Mouse (Mus musculus): ENCODE results near the gene Cers3.

Gene Cers3

GRCm38 (mm10) chr7:66743377-66743781, at the start of gene Cers3:
Gene Cers3, plus strand, starts transcription at chr7:66743504.
- no peak for DNase-seq

- DNase-seq: no peak
Measured at GRCm38 (mm10) chr7:66694467-66694866, 48.8 kb upstream of the Cers3 start.

- DNase-seq: no peak
Measured at GRCm38 (mm10) chr7:66702721-66703120, 40.6 kb upstream of the Cers3 start.

GRCm38 (mm10) chr7:66704631-66705030, 38.7 kb upstream of the Cers3 start:
- DNase-seq: no peak

GRCm38 (mm10) chr7:66711166-66711565, 32.1 kb upstream of the Cers3 start:
- no peak for DNase-seq

- DNase-seq: no peak
Measured at GRCm38 (mm10) chr7:66724514-66724913, 18.8 kb upstream of the Cers3 start.

GRCm38 (mm10) chr7:66724954-66725353, 18.4 kb upstream of the Cers3 start:
- no peak for DNase-seq

GRCm38 (mm10) chr7:66728072-66728471, 15.2 kb upstream of the Cers3 start:
- no peak for DNase-seq

- DNase-seq: no peak
Measured at GRCm38 (mm10) chr7:66729232-66729631, 14.1 kb upstream of the Cers3 start.

- DNase-seq: no peak
Measured at GRCm38 (mm10) chr7:66733431-66733830, 9.9 kb upstream of the Cers3 start.

- no peak for DNase-seq
Measured at GRCm38 (mm10) chr7:66733882-66734281, 9.4 kb upstream of the Cers3 start.

GRCm38 (mm10) chr7:66734466-66734865, 8.8 kb upstream of the Cers3 start:
- DNase-seq: no peak

GRCm38 (mm10) chr7:66734993-66735392, 8.3 kb upstream of the Cers3 start:
- DNase-seq: no peak

GRCm38 (mm10) chr7:66737418-66737817, 5.9 kb upstream of the Cers3 start:
- no peak for DNase-seq

- no peak for DNase-seq
Measured at GRCm38 (mm10) chr7:66741008-66741407, 2.3 kb upstream of the Cers3 start.

- no peak for DNase-seq
Measured at GRCm38 (mm10) chr7:66741412-66741811, 1.9 kb upstream of the Cers3 start.

GRCm38 (mm10) chr7:66746972-66747371, 3.7 kb downstream of the Cers3 start:
- no peak for DNase-seq

GRCm38 (mm10) chr7:66749998-66750397, 6.7 kb downstream of the Cers3 start:
- no peak for DNase-seq

- DNase-seq: no peak
Measured at GRCm38 (mm10) chr7:66753816-66754215, 10.5 kb downstream of the Cers3 start.

GRCm38 (mm10) chr7:66755611-66756010, 12.3 kb downstream of the Cers3 start:
- no peak for DNase-seq

- DNase-seq: no peak
Measured at GRCm38 (mm10) chr7:66769902-66770301, 26.6 kb downstream of the Cers3 start.

GRCm38 (mm10) chr7:66770706-66771105, 27.4 kb downstream of the Cers3 start:
- DNase-seq: no peak

- DNase-seq: no peak
Measured at GRCm38 (mm10) chr7:66771252-66771651, 27.9 kb downstream of the Cers3 start.

GRCm38 (mm10) chr7:66779411-66779810, 36.1 kb downstream of the Cers3 start:
- no peak for DNase-seq

GRCm38 (mm10) chr7:66779944-66780942, 36.9 kb downstream of the Cers3 start:
- no peak for DNase-seq
